Mouse (Mus musculus) liver, adult 2 months (tissue): Measurements from ENCODE around the gene Rab27a.

Experiments
- CTCF ChIP-seq: fragments of 200-500 bp; IDR thresholded peaks from 2 replicates; pipeline ENCODE4 v1.5.1; 2011; ENCODE audit warnings: low read depth, low read length, control low read depth
- POLR2A ChIP-seq: fragments of 200-500 bp; IDR thresholded peaks from 2 replicates; pipeline ENCODE4 v1.6.1; 2011; ENCODE audit warnings: low read length, control low read depth; ENCODE audit not compliant: insufficient read depth; ENCODE audit errors: extremely low read depth

GRCm38 (mm10) chr9:73006175-73006574 lies 38.5 kb upstream of the Rab27a start:
- no peak for TF ChIP-seq CTCF
- no peak for TF ChIP-seq POLR2A
